Mouse (Mus musculus): ENCODE measurements around the gene Pde6d.

- no peak for TF ChIP-seq CTCF (IDR thresholded peaks at IDR 0.05; ENCODE audit: low read depth, low read length)
- TF ChIP-seq POLR2A (IDR thresholded peaks at IDR 0.05; ENCODE audit: borderline replicate concordance, low read depth, low read length), result no peak
Observed at GRCm38 (mm10) chr1:86493783-86494182, 88.6 kb downstream of the Pde6d start.
